Mouse (Mus musculus) layer of hippocampus, adult 2 months (tissue): Measurements from ENCODE around the gene Itgb2l. TPM values are rescaled to one million over a fixed set of nuclear protein-coding genes. Genes with fewer than 3 reads are reported as not detected.

ENCODE experiments used
- DNase-seq, 2 experiments: peaks; one replicate each; pipeline ENCODE4 v3.0.0; 2022; ENCODE audit warnings: low spot score in 2 of 2
- H3K27ac ChIP-seq: fragments of 200-600 bp; 2 replicates; pipeline ENCODE4 v1.8.1; 2022
- H3K4me3 ChIP-seq: fragments of 200-600 bp; 2 replicates; pipeline ENCODE4 v1.8.1; 2022; ENCODE audit warnings: mild to moderate bottlenecking
- CTCF ChIP-seq: fragments of 200-600 bp; conservative IDR thresholded peaks from 2 replicates; pipeline ENCODE4 v1.8.1; 2022; ENCODE audit warnings: antibody characterized with exemption, mild to moderate bottlenecking, moderate library complexity
- total RNA-seq, 2 experiments: library from RNA; stranded (reverse); gene quantifications; 2 replicates each; pipeline ENCODE4 v1.2.3; 2021

Gene Itgb2l
- total RNA-seq, 2 experiments from 2014 or later = not detected

DNA sequence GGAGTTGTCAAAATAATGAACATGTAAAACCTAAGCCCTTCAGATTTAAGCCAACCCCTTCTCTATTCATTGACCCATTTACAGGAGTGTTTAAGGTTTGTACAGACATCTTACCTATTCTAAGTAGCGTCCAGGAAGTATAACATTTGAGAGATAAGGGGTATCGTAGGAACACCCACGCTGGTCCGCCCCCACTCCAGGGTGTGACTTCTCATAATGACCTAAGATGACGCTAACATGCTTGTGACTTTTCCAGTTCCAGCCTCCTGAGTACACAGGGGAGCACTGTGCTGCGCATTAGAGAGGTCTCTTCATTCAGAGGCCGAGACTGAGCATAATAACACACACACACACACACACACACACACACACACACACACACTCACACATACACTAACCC lies 67.9 kb downstream of the Itgb2l start:
- no peak for DNase-seq
- no peak for TF ChIP-seq CTCF
- H3K27ac ChIP-seq = no peak overlapping the region
- H3K4me3 ChIP-seq = no peak overlapping the region

DNA sequence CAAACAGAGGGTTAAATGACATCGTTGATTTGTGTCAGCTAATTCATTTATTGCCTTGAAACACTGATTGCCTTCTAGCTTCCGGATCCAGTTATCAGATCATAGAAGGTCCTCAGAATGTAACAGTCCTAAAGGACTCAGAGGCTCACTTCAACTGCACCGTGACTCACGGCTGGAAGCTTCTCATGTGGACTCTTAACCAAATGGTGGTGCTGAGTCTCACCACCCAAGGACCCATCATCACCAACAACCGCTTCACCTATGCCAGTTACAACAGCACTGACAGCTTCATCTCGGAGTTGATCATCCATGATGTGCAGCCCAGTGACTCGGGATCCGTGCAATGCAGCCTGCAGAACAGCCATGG lies 70.7 kb downstream of the Itgb2l start:
- no peak for TF ChIP-seq CTCF
- DNase-seq = no peak
- no peak overlapping the region for H3K27ac ChIP-seq
- no peak overlapping the region for H3K4me3 ChIP-seq

Other genes with a start within 250 kb of the Itgb2l start
- 1 to 10 TPM; 2.1 to 3.3 TPM for gene Sh3bgr, start 243.2 kb downstream of the Itgb2l start, total RNA-seq
- gene B3galt5, start 207.8 kb downstream of the Itgb2l start, total RNA-seq = 10 to 100 TPM; 54.5 to 57.4 TPM
- 100 to 1,000 TPM; 261 to 281 TPM for gene Pcp4, start 24.0 kb upstream of the Itgb2l start, total RNA-seq